Mouse (Mus musculus): ENCODE data around the gene Sv2a. TPM values are rescaled to one million over a fixed set of nuclear protein-coding genes. Genes with fewer than 3 reads are reported as not detected.
"Not testable (repeated sequence)": the region's sequence is repeated elsewhere in the genome, so short reads cannot be mapped to it uniquely, and the experiment has no call there.

The Sv2a gene
- total RNA-seq, 4 experiments from 2014 or later = 434 to 460 (median 443) TPM

GRCm38 (mm10) chr3:96220131-96220764 lies 39.3 kb downstream of the Sv2a start:
- not testable (repeated sequence) for DNase-seq (ENCODE audit: low spot score in 2 of 2)

DNA sequence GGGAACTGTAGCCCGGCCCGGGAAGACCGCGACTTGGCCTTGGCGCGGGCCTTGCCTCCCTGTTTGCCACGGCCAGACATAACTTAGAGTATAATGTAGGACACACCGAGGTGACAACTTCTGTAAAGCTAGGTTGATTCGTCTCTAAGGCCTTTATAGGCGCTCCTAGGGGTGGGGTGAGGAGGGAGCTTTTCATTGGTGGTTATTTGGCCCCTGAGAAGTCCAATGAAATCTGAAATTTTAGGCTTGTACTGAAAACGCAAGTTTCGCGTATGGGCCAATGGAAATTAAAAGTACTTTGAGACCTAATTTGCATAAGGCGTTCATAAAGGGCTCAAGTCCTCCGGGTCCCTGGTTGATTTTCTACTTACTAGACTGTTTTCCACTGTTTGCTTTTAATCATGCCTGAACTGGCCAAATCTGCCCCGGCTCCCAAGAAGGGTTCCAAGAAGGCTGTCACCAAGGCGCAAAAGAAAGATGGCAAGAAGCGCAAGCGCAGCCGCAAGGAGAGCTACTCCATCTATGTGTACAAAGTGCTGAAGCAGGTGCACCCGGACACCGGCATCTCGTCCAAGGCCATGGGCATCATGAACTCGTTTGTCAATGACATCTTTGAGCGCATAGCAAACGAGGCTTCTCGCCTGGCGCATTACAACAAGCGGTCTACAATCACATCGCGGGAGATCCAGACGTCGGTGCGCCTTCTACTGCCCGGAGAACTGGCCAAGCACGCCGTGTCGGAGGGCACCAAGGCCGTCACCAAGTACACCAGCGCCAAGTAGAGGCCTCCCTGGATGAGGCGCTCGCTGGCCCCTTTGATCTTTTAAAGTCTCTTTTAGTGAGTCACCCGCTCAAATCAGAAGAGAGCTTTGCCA lies 40.1 kb downstream of the Sv2a start, which contains the start of the genes Hist2h2ac and Hist2h2be:
Gene Hist2h2ac (minus strand): TSS at position 116 of the 875 bp plus-strand sequence.
Gene Hist2h2be (plus strand): TSS at position 355 of the 875 bp plus-strand sequence.
- peak; percentile 86 to 87 for DNase-seq (ENCODE audit: low spot score in 2 of 2)

GRCm38 (mm10) chr3:96221640-96222038 lies 40.7 kb downstream of the Sv2a start:
- no peak for DNase-seq (ENCODE audit: low spot score in 2 of 2)

DNA sequence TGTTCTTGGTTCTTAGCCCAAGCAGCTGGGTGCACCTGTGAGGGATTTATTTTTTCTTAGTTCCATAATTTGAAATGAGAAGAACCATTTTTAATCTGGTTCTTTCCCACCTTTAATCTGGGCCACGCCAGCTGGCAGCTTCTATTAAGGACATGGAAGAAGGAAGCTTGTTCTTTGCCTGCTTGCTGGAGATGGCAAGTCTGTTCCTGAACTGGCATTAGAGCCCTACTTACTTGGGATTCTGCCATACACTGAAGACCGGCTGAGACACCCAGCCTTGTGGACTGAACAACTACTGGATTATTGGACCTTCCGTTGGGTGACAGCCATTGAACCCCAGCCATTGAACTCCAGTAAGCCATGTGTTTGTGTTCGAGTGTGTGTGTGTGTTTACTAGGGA lies 41.8 kb downstream of the Sv2a start:
- DNase-seq (ENCODE audit: low spot score in 2 of 2) = no peak

DNA sequence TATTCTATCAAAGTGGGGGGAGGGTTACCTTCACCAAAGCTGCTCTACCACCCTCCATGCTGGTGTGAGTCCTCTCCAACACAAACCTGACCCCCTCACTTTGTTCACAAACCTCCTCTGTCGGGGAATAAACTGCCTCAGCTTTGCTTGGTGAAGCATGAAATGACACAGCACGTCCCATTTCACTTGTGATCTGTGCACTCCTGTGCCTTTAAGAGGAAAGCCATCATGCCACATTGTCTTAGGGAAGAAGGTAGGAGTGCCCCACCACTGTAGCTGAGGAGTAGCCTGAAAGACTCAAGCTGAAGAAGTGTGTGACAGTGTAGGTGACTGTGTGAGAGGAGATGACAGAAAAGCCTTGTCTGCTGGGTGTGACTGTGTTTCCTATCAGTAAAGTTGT lies 44.5 kb downstream of the Sv2a start:
- DNase-seq (ENCODE audit: low spot score in 2 of 2) = no peak

GRCm38 (mm10) chr3:96226695-96227648 lies 46.0 kb downstream of the Sv2a start:
- DNase-seq (ENCODE audit: low spot score in 2 of 2) = no peak

DNA sequence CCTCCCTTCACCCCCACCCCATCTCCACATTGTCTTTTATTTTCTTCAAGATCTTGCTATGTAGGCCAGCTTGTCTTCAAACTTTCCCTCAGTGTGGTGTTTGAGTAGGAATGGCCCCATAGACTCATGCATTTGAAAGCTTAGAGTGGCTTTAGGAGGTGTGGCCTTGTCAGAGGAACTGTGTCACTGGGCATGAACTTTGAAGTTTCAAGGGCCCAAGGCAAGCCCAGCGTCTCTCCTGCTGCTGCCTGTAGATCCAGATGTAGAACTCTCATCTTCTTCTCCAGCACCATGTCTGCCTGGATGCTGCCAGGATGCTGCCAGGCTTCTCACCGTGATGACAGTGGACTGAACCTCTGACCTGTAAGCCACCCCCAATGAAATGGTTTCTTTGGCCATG lies 47.9 kb downstream of the Sv2a start:
- DNase-seq (ENCODE audit: low spot score in 2 of 2) = no peak

- no peak for DNase-seq (ENCODE audit: low spot score in 2 of 2)
These were observed 49.5 kb downstream of the Sv2a start for GRCm38 (mm10) chr3:96230404-96230803.

DNA sequence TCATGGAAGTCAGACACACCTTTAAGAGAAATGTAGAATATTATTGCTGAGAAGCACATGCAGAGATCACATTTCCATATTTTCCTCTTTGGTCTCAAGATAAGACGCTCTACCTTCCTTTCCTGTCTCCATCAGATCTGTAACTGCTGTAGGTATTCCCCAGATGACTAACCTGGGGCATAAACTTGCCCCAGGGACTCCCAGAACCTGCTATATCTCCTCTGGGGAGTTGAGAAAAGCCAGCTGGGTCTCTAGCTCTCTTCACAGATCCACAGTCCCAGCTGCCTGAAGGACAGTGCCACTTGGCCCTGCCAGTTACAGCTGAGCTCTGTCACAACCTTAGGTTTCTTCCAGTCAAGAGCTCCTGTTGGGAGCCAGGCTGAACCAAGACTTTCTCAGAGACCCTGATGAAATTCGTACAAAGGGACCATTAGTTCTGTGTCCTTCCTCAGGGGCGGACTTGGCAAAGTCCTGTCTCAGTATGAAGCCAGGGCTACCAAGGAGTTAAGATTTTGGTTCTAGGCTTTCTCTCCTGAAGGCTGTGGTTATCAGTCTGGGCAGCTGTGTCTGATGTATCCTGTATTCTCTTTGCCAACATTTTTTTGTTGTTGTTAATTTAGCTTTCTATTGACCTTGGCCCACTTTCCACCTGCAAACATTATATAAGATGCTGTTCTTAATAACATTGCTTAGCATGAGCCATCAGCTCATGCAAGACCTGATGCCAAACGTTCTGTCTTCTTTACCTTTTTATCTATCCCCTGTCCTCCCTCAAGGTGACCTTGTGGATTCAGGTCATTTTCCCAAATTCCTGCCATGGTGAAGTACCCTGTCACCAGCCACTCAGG lies 50.2 kb downstream of the Sv2a start:
- no peak for DNase-seq (ENCODE audit: low spot score in 2 of 2)

GRCm38 (mm10) chr3:96231758-96232120 lies 50.8 kb downstream of the Sv2a start:
- no peak for DNase-seq (ENCODE audit: low spot score in 2 of 2)

DNA sequence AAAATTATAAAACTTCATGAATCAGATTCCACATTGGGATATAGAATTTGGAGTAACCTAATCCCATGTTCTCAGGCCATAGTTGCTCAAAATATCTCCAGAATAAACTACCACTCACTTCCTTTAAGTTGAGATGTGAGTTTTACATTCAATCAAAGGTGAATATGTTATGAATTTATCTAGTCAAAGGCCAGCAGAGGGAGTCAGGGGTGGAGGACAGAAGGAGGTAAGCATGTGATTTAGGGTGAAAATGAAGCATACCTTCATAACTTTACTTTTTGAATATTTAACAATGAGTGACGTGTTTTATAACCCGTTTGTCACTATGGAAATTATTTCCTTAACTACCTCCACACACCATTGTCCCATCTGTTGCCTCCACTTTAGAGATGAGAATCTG lies 54.0 kb downstream of the Sv2a start:
- DNase-seq (ENCODE audit: low spot score in 2 of 2) = no peak

DNA sequence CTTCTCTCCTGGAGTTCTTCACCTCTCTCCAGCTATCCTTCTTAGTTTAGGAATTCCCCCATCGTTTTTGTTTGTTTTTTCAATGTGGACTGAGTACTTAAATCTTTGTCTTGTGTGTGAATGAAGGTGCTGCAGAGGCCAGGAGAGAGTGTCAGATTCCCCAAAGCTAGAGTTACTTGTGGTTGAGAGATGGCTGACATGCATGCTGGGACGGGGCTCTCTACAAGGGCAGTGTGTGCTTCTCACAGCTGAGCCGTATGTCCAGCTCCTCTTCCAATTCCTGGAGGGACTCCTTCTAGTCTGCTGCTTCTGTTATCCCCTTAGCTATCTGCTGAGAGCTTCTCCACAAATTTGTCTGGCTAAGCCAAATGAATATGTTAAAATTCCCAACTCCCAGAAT lies 54.9 kb downstream of the Sv2a start:
- no peak for DNase-seq (ENCODE audit: low spot score in 2 of 2)

GRCm38 (mm10) chr3:96236834-96237334 lies 55.9 kb downstream of the Sv2a start:
- DNase-seq (ENCODE audit: low spot score in 2 of 2) = no peak

- no peak for DNase-seq (ENCODE audit: low spot score in 2 of 2)
These were observed 56.5 kb downstream of the Sv2a start for GRCm38 (mm10) chr3:96237335-96237903.

GRCm38 (mm10) chr3:96237904-96238511 lies 57.1 kb downstream of the Sv2a start:
- DNase-seq (ENCODE audit: low spot score in 2 of 2) = no peak

- DNase-seq (ENCODE audit: low spot score in 2 of 2) = not testable (repeated sequence)
These were observed 58.2 kb downstream of the Sv2a start, which contains the start of gene Hist2h3c2 for GRCm38 (mm10) chr3:96238954-96239793. TSS of gene Hist2h3c2 (minus strand) at chr3:96239127.

GRCm38 (mm10) chr3:96239949-96240798 lies 59.2 kb downstream of the Sv2a start, which contains the start of gene Hist2h2aa2:
TSS of gene Hist2h2aa2 (minus strand) at chr3:96240276.
- DNase-seq (ENCODE audit: low spot score in 2 of 2) = peak; percentile 92 to 100
